Mouse (Mus musculus): ENCODE data around the gene Gbp2.

The Gbp2 gene

DNA sequence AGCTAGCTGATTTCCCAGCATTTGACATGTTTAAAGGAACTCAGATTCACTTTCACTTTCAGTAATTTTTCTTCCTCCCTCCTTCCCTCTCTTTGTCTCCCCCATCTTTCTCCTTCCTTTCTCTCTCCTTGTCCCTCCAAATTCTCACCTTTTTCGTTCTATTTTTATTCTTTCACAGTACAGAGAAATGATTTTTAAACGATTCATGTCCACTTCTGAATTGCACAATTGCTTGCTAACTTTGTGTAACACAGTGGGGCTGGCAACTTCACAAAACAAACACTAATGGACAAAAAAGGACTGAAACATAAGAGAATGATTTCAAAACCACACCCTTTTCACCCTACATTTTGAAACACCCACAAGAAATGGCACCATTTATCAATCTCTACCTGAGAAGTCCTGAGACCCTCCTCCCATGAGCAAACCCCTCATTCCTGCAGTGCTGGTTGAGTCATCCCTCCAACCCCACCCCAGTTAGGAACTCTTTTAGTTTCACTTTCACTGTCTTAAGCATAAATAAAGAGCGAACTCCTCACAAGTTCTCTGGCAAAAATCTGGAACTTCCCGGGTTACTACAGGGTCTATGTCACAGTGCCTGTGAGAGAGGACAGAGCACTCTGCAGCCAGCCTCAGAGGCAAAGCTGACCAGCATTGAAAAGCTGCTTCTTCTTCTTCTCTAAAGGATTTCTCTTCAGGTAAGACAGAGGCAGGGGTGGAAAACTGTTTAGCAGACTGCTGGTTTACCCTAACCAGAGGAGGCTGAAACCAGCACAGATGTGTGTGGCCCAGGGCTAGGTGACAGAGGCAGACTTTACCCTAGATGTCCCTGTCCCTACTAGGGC lies at the start of gene Gbp2:
Gene Gbp2 (plus strand): TSS at position 492 of the 845 bp plus-strand sequence.
- in situ Hi-C loops (cut with MboI, MseI) = loop anchor here (5.0 kb wide), 1 partner anchor 128 kb away; the partner anchor contains the start of gene Gbp5 (in 2 of the 2)

DNA sequence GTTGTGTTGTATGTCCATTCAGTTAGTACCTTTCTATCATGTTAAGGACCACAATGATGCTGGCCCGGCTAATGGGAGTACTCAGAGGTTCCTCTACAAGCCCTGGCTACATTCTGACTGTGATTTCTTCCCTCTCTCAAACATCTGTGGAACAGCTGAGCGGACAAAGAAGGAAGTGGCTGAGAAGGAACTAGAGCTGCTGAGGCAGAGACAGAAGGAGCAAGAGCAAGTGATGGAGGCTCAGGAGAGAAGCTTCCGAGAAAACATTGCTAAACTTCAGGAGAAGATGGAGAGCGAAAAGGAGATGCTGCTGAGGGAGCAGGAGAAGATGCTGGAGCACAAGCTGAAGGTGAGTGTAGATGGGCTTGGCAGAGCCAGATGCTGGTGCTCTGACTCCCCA lies 49.7 kb upstream of the Gbp2 start:
- in situ Hi-C loops (cut with MboI, MseI) = no loop called here

DNA sequence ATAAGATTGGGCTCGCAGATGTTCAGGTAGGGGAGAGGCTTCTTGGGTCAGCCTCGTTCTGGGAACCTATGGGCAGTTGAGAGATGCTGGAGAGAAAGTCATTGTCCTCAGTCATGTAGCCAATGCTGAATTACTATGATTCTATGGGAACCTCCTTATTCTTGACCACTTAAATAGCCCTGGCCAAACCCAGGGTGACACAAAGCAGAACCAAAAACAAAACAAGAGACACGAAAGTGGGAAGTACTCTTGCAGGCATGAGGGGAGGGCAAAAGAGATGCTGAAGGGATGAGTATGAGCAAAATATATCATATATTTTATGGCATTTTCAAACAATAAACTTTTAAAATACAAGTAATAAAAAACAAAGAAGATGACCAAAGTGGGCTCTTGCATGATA lies 43.3 kb upstream of the Gbp2 start:
- in situ Hi-C loops (cut with MboI, MseI) = no loop called here

GRCm38 (mm10) chr3:142578342-142578741 lies 42.1 kb upstream of the Gbp2 start:
- in situ Hi-C loops (cut with MboI, MseI) = no loop called here

GRCm38 (mm10) chr3:142583067-142583466 lies 37.3 kb upstream of the Gbp2 start:
- in situ Hi-C loops (cut with MboI, MseI) = no loop called here

GRCm38 (mm10) chr3:142587386-142587785 lies 33.0 kb upstream of the Gbp2 start:
- in situ Hi-C loops (cut with MboI, MseI) = no loop called here

GRCm38 (mm10) chr3:142588888-142589287 lies 31.5 kb upstream of the Gbp2 start:
- in situ Hi-C loops (cut with MboI, MseI) = no loop called here

- in situ Hi-C loops (cut with MboI, MseI) = no loop called here
Measured at GRCm38 (mm10) chr3:142590431-142591067, 29.9 kb upstream of the Gbp2 start.

DNA sequence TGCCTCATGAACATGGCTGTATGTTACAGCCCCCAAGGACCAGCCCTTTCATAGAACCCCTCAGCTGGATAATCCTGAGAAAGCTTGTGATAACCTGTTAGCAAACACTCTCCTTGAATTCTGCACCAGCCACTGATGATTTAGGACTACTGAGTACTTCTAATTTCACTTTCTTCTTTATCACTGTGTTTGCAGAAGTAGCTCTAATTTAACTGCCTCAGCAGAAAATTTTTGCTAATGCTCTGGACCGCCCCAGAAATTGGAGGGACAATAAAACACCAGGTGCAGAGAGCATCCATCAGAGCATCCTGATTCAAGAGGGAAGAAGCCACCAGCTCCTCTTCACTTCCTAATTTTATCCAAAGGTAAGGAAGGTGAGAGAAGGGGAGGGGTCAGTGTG lies 25.9 kb upstream of the Gbp2 start, which contains the start of gene Gbp2b:
Gene Gbp2b (plus strand): TSS at position 301 of the 400 bp plus-strand sequence.
- in situ Hi-C loops (cut with MboI, MseI) = no loop called here

- in situ Hi-C loops (cut with MboI, MseI) = no loop called here
Measured at GRCm38 (mm10) chr3:142597923-142598322, 22.5 kb upstream of the Gbp2 start.

DNA sequence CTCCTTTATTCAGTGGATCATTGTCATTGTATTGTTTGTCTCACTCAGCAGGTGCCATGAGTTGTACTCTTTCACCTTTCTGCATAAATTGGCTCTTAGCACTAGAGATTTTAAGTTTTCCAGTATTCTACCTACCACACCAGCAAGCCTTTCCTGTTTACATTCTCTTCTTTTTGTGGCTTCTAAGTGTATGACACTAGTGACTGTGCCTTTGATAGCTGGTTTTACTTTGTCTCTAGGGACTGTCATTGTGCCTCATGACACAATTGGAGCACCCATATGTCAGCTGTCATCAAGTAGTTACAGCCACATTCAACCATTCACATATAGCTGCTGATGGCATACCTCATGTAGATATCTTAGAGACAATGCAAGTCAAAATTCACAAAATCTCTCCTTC lies 18.7 kb upstream of the Gbp2 start:
- in situ Hi-C loops (cut with MboI, MseI) = no loop called here

GRCm38 (mm10) chr3:142618658-142619057 lies 1.7 kb upstream of the Gbp2 start:
- in situ Hi-C loops (cut with MboI, MseI) = no loop called here

DNA sequence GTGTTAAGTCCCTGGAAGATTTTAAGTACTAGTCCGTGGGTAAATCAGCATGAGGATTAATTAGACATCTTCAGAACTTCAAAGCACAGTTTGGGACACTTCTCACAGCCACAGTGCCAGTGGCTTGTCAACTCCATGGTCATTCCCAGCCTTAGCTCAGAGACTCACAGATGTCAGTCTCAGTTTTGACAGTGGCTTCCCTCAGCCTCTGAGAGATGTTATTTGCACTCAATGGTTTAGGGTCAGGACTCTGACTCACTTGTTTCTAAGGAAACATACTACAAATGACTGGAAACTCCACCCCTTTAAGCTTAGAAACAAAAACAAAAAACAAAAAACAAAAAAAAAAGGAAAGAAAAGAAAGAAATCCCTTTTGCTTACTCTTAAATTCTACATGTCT lies 796 bp upstream of the Gbp2 start:
- in situ Hi-C loops (cut with MboI, MseI) = loop anchor here (5.0 kb wide), 1 partner anchor 127 kb away; the partner anchor contains the start of gene Gbp5 (in 2 of the 2)

DNA sequence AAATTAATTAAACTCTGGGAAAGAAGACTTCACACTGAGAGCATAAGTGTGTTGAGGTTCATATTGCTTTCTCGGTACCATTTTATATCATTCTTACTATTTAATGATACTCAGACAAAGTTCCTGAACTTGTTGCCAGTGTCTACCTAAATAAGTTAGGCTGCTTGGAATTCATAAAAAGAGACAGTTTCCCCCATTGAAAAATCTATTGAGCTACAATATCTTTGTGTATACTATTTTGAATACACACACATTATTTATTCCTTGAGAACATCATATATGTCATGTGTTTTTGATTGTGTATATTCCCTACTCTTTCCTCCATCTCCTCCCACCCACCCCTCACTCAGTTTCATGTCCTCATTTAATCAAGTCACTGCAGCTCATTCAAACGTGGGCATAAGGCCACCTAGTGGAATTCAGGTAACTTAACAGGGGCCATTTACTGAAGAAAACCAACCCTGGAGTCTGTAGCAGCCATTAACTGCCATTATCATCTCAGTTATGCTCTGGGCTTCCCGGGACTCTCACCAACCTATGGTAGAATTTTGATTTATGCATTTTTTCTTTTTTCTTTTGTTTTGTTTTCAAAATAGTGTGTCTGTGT lies 657 bp downstream of the Gbp2 start:
- in situ Hi-C loops (cut with MboI, MseI) = loop anchor here (5.0 kb wide), 1 partner anchor 129 kb away; the partner anchor contains the start of gene Gbp5 (in 2 of the 2)

GRCm38 (mm10) chr3:142630385-142630784 lies 10.0 kb downstream of the Gbp2 start:
- in situ Hi-C loops (cut with MboI, MseI) = loop anchor here in 1 of 2 experiments (10.0 kb wide), 1 partner anchor 1124 kb away; no protein-coding TSS in a partner anchor

- in situ Hi-C loops (cut with MboI, MseI) = loop anchor here in 1 of 2 experiments (10.0 kb wide), 1 partner anchor 65 kb away; the partner anchor contains the start of gene Kyat3
Measured at GRCm38 (mm10) chr3:142640201-142640600, 19.8 kb downstream of the Gbp2 start.

- in situ Hi-C loops (cut with MboI, MseI) = loop anchor here in 1 of 2 experiments (5.0 to 10.0 kb wide), 2 partner anchors 59 to 164 kb away; partner anchors contain the start of gene Kyat3
Measured at GRCm38 (mm10) chr3:142645949-142646348, 25.5 kb downstream of the Gbp2 start.

DNA sequence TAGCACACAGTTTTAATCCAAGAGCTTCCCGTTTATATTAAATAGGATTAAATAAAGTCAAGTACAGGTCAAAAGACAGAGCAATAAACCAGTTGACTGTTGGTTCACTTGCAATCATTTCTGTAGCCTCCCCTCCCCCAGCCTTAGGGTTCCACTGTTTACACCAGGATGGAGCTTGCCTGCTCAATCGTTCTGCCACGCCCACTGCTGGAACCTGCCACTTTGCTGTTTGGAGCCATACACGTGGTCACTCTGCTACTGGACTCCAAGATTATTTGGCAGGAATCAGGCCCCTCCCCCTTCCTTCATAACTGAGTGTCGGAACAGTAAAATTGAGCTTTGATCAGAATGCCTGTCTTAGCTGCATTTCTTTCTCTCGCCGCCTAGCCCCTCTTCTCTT lies 27.4 kb downstream of the Gbp2 start:
- in situ Hi-C loops (cut with MboI, MseI) = loop anchor here in 1 of 2 experiments (5.0 to 10.0 kb wide), 2 partner anchors 57 to 166 kb away; partner anchors contain the start of gene Kyat3

DNA sequence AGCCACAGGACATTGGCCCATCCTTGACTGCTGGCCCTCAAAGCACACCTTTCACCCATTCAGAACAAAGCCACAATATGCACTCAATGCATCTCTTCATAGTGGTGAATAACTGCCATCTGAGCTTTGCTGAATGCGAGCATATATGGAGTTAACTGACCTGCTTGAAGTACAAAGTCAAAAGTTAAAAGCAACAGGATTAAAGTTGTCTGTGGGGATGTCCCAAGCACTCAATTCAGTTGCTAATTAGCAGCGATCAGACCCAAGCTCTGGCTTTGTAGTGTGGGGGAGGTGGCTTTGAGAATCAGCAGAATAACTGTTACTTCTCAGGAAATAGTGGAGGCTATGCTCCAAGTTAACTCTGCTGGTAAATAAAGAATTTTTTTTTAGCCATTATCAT lies 29.8 kb downstream of the Gbp2 start:
- in situ Hi-C loops (cut with MboI, MseI) = no loop called here

DNA sequence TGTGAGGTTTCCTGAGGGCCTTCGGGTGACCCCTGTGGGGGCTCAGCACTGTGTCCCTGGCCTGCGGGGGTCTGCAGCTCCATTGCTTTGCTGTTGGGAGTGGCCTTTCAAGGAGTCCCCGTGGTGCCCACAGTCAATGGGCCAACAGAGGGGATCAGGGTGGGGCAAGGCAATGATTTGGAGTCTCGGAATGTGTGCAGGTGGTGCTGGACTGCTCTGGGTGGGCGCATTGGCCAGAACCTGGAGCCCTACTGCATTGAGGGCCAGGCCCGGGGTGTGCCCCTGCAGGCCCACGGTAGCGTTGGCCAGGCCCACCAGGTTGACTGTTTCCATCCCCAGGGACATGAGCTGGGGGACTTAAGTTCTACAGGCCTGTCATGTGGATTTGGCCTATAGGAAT lies 44.3 kb downstream of the Gbp2 start:
- in situ Hi-C loops (cut with MboI, MseI) = no loop called here

DNA sequence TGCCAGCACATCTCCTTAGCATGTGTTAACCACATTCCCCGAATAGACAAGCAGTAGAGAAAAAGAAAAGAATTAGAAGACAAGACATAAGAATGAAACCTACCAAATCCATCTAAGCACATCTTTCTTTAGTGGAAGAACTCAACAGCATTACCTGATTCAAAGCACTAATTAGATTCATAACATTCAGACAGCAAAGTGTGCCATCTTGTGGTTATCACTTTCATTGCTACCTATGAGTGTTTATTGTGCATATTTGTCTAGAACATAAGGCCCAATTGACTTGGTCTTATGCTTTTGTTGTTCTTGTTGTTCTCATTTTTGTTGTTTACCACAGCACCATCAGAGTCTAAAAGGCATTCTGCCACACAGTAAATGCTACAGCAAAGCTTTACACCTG lies 54.2 kb downstream of the Gbp2 start:
- in situ Hi-C loops (cut with MboI, MseI) = no loop called here
